Mouse (Mus musculus): ENCODE measurements around the gene Rtn4r. TPM values are rescaled to one million over a fixed set of nuclear protein-coding genes. Genes with fewer than 3 reads are reported as not detected.

Rtn4r gene
- polyA plus RNA-seq, 1 experiment from 2014 or later, result 6.5 TPM

DNA sequence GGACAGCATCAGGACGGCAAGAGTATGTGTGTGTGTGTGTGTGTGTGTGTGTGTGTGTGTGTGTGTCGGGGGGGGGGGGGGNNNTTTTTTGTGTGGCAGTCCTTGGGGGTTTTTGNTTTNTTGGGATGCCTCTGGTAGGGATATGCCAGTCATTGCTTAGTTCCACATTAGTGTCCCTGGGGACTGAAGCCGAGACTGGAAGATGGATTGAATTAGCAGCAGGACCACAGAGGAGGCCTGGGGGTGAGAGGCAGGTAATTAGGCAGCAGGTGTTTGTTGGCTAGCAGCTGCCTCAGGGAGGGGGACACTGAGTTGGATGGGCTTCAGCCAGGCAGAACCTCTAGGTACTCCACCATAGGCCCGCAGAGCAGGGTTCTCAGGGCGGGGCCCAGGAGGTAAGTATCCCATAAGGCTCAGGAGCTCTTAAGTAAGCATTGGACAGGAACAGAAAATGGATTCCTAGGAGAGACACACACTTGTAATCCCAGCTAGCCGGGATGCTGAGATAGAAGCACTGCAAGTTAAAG is 18.0 kb downstream of the Rtn4r start:
- 59% methylated on average over 5 of the region's 6 CpGs for WGBS
- no peak for ATAC-seq (ENCODE audit: low FRiP score, low read depth)
- Histone ChIP-seq H3K4me2 (replicated peaks) (no peak overlapping the region), H3K9me3 (no peaks in the 10 kb centered on the region), H3K27ac (no peak overlapping the region), H3K9ac (no peak overlapping the region), H3K4me1 (peaks cover 41% of the 10 kb centered on the region), H3K4me3 (no peak overlapping the region), H3K27me3 (no peaks in the 10 kb centered on the region), H3K36me3 (no peaks in the 10 kb centered on the region)

DNA sequence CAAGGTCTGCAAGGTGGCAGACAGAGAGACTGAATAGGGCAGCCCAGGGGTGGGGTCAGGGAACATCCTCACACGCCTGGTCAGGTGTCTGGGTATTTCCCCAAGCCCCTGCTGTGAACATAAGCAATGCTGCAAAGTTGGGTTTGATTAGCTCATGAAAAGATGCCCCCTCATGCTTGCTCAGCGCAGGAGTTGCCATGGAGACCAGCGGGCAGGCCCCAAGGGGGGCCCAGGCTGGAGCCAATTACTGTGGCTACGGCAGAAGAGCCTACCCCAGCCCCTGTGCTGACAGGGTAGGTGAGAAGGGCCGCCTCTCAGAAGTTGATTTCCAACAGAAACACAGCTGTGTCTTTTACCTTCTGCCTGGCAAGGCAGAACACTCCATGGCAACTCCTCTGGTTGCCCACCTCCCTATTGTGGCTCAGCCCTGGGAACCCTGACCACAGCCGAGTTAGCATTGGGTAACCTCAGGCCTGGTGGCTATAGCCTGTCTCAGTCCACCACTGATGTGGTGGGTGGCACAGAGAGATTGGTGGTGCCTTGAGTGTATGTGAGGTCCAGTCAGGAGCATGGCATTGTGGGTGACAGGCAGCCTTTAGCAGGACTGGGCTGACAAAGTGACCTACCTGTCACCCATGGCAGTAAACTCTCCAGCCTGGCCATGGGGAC is 20.9 kb downstream of the Rtn4r start:
- H3K4me1 ChIP-seq, result peaks cover 64% of the 10 kb centered on the region
- WGBS, result 18% methylated on average over 6 of the region's 6 CpGs
- H3K4me2 ChIP-seq (replicated peaks), result 0 out of 2 replicates have a peak overlapping the region, but pooled peaks have one; percentile 12

GRCm38 (mm10) chr16:18149205-18149604 is 21.8 kb downstream of the Rtn4r start:
- H3K4me2 ChIP-seq (replicated peaks), result peak overlapping the region; percentile 12; the same call in 1 of the 2 replicates
- no peaks in the 10 kb centered on the region for H3K9me3 ChIP-seq
- 35% methylated on average over 6 of the region's 6 CpGs for WGBS
- no peaks in the 10 kb centered on the region for H3K36me3 ChIP-seq
- peaks cover 67% of the 10 kb centered on the region for H3K4me1 ChIP-seq
- no peak overlapping the region for H3K27ac ChIP-seq
- H3K27me3 ChIP-seq, result no peaks in the 10 kb centered on the region
- H3K9ac ChIP-seq, result 0 out of 2 replicates have a peak overlapping the region, but pooled peaks have one; percentile 15
- H3K4me3 ChIP-seq, result no peak overlapping the region
- ATAC-seq (ENCODE audit: low FRiP score, low read depth), result no peak

More for the DNA sequence above, 20.9 kb downstream of the Rtn4r start:
- Histone ChIP-seq H3K4me3 (no peak overlapping the region), H3K9me3 (no peaks in the 10 kb centered on the region), H3K27me3 (no peaks in the 10 kb centered on the region), H3K27ac (no peak overlapping the region), H3K9ac (no peak overlapping the region), H3K36me3 (no peaks in the 10 kb centered on the region)
- ATAC-seq (ENCODE audit: low FRiP score, low read depth), result no peak; the same call in 1 of the 2 replicates

DNA sequence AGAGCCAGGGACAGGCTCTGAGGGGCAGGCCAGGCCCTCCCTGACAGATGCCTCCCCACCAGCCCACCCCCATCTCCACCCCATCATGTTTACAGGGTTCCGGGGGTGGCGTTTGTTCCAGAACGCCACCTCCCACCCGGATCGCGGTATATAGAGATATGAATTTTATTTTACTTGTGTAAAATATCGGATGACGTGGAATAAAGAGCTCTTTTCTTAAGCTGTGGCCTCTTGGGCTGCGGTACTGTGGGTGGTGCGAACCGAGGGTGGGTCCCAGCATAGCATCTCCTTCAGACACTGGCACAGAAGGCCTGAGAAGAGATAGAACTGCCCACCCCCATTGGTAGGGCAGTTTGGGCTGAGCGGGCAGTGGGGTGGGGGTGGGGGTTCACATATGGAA is 24.7 kb downstream of the Rtn4r start:
- Histone ChIP-seq H3K9ac (0 out of 2 replicates have a peak overlapping the region, but pooled peaks have one; percentile 0), H3K9me3 (no peaks in the 10 kb centered on the region), H3K27me3 (no peaks in the 10 kb centered on the region), H3K4me3 (no peak overlapping the region), H3K4me1 (peaks cover 88% of the 10 kb centered on the region), H3K4me2 (replicated peaks) (no peak overlapping the region), H3K36me3 (no peaks in the 10 kb centered on the region), H3K27ac (no peak overlapping the region)
- WGBS, result 85% methylated on average over 12 of the region's 12 CpGs
- ATAC-seq (ENCODE audit: low FRiP score, low read depth), result no peak

DNA sequence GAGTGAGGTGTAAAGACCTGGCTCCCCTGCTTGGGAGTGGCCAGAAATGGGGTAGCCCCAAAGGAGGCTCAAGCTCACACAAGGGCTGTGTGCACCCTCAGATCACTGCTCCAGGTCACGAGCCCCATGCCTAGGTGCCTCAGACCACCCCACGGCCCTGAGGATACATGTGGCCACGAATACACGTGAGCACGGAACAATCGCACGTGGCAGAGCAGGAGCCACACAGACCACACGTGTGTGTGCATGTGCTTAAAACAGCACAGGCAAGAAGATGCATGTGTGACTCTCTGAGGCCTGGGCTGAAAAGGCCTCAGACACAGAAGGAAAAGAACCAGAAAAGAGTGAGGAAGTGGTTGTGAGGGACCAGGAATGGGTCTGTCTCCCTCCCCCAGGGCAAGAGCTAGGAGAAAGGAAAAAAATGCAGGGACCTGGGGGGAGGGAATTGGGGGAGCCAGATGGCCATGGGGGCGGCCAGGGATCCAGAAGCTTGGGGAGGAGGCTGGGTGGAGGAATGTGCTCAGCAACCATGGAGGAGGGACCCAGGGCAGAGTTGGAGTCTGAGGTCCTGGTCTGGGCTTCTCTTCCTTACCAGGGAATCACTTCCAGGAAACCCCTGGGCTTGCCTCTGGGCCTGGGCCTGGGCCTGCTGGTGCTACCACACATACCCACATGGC is 25.5 kb downstream of the Rtn4r start:
- H3K9me3 ChIP-seq, result no peaks in the 10 kb centered on the region
- H3K27me3 ChIP-seq, result no peaks in the 10 kb centered on the region
- H3K4me1 ChIP-seq, result peaks cover 82% of the 10 kb centered on the region
- no peak overlapping the region for H3K4me3 ChIP-seq
- WGBS, result 86% methylated on average over 9 of the region's 9 CpGs
- no peak for ATAC-seq (ENCODE audit: low FRiP score, low read depth)
- no peak overlapping the region for H3K4me2 ChIP-seq (replicated peaks)
- no peak overlapping the region for H3K9ac ChIP-seq
- H3K27ac ChIP-seq, result no peak overlapping the region
- no peaks in the 10 kb centered on the region for H3K36me3 ChIP-seq

DNA sequence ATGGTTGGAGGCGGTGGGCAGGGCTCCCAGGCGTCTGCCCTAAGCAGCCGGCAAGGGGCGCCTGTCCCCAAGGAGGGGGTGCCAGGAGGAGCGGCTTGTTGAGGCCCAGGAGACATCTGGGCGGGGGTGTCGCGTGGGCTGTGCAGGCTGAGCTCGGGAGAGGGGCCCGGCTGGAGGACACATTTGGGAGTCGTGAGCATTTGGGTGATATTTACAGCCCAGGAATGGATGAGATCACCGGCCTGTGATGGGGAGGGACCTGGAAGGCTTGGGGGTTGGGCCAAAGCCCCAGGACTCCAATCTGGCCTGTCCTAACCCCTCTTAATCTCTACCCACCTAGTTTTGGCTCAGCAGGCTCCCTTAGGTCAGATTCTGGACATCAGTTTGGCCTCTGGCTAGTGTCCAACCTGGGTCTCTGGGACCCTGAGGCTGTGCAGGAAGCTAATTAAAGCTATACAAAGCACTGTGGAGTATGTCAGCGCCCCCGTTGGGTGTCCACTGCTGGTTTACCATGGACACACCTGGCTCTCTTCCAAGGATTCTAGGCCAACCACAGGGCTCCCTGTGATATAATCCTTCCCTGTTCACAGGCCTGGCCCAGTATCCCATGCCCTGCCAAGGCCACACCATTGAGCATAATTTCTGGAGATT is 27.2 kb downstream of the Rtn4r start:
- no peak overlapping the region for H3K9ac ChIP-seq
- no peak; the same call in 1 of the 2 replicates for ATAC-seq (ENCODE audit: low FRiP score, low read depth)

DNA sequence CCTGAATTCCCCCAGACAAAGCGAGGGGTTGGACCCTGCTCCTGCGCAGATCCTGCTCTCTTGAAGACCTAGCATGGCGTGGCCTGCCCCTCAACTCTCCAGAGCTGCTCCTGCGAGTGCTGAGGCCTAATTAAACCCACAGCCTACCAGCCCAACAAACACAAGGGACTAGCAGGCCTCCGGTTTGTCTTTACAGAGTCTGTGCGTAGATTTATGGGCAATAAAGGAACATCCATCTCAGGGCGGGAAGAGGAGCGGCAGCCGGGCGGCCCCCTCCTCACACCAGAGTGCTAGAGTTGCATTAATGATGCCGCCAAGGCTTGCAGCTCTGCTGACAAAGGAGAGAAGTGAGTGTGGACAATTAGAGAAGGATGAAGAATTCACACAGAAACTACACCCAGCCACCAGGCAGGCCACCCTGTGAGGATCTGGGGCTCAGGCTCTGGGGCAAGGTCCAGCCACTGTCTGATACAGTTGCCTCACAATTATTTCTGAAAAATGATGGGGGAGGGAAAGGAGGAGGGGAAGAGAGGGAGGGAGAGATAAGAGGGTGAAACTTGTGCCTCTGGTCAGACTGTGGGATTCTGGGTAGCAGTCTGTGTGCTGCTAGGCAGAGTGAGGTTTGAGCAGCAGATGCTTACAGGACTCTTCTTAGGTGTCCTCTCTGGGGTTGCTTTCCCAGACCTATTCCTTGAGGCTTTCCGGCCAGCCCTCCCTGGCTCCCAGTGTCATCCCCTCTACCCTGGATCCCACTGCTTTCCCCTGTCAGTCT is 29.3 kb downstream of the Rtn4r start:
- 19% methylated on average over 12 of the region's 12 CpGs for WGBS
- Histone ChIP-seq H3K27me3 (0 out of 2 replicates have a peak, but pooled peaks cover 7% of the 10 kb centered on the region), H3K9ac (peak overlapping the region; percentile 35; the same call in 1 of the 2 replicates), H3K36me3 (no peaks in the 10 kb centered on the region), H3K27ac (peak overlapping the region; percentile 28; the same call in 1 of the 2 replicates), H3K9me3 (no peaks in the 10 kb centered on the region), H3K4me3 (no peak overlapping the region), H3K4me2 (replicated peaks) (no peak overlapping the region), H3K4me1 (peaks cover 75% of the 10 kb centered on the region)
- no peak for ATAC-seq (ENCODE audit: low FRiP score, low read depth)

More for the DNA sequence above, 27.2 kb downstream of the Rtn4r start:
- Histone ChIP-seq H3K4me2 (replicated peaks) (no peak overlapping the region), H3K36me3 (no peaks in the 10 kb centered on the region), H3K9me3 (no peaks in the 10 kb centered on the region), H3K27ac (0 out of 2 replicates have a peak overlapping the region, but pooled peaks have one; percentile 6), H3K4me3 (no peak overlapping the region), H3K4me1 (peaks cover 68% of the 10 kb centered on the region), H3K27me3 (0 out of 2 replicates have a peak, but pooled peaks cover 6% of the 10 kb centered on the region)
- 25% methylated on average over 14 of the region's 14 CpGs for WGBS

- Histone ChIP-seq H3K4me2 (replicated peaks) (no peak overlapping the region), H3K4me3 (no peak overlapping the region), H3K27ac (no peak overlapping the region; the same call in 1 of the 2 replicates), H3K36me3 (no peaks in the 10 kb centered on the region), H3K4me1 (peaks cover 64% of the 10 kb centered on the region), H3K27me3 (0 out of 2 replicates have a peak, but pooled peaks cover 7% of the 10 kb centered on the region), H3K9ac (no peak overlapping the region), H3K9me3 (no peaks in the 10 kb centered on the region)
- WGBS, result 85% methylated on average over 6 of the region's 6 CpGs
- no peak for ATAC-seq (ENCODE audit: low FRiP score, low read depth)
Measured at GRCm38 (mm10) chr16:18159255-18159654, 31.8 kb downstream of the Rtn4r start.

GRCm38 (mm10) chr16:18159778-18160177 is 32.3 kb downstream of the Rtn4r start:
- Histone ChIP-seq H3K4me3 (no peak overlapping the region), H3K4me1 (peaks cover 59% of the 10 kb centered on the region), H3K27ac (no peak overlapping the region), H3K9me3 (no peaks in the 10 kb centered on the region), H3K4me2 (replicated peaks) (no peak overlapping the region), H3K27me3 (0 out of 2 replicates have a peak, but pooled peaks cover 7% of the 10 kb centered on the region), H3K9ac (no peak overlapping the region), H3K36me3 (no peaks in the 10 kb centered on the region)
- no peak for ATAC-seq (ENCODE audit: low FRiP score, low read depth)
- WGBS, result 52% methylated on average over 1 of the region's 1 CpGs

- WGBS, result 59% methylated on average over 7 of the region's 7 CpGs
- no peak overlapping the region for H3K27ac ChIP-seq
- H3K4me3 ChIP-seq, result no peak overlapping the region
- no peak overlapping the region for H3K4me2 ChIP-seq (replicated peaks)
- no peaks in the 10 kb centered on the region for H3K9me3 ChIP-seq
- H3K27me3 ChIP-seq, result 0 out of 2 replicates have a peak, but pooled peaks cover 7% of the 10 kb centered on the region
- no peak overlapping the region for H3K9ac ChIP-seq
- H3K4me1 ChIP-seq, result peaks cover 53% of the 10 kb centered on the region
- peak; percentile 13; the same call in 1 of the 2 replicates for ATAC-seq (ENCODE audit: low FRiP score, low read depth)
- no peaks in the 10 kb centered on the region for H3K36me3 ChIP-seq
Measured at GRCm38 (mm10) chr16:18160514-18160913, 33.1 kb downstream of the Rtn4r start.

DNA sequence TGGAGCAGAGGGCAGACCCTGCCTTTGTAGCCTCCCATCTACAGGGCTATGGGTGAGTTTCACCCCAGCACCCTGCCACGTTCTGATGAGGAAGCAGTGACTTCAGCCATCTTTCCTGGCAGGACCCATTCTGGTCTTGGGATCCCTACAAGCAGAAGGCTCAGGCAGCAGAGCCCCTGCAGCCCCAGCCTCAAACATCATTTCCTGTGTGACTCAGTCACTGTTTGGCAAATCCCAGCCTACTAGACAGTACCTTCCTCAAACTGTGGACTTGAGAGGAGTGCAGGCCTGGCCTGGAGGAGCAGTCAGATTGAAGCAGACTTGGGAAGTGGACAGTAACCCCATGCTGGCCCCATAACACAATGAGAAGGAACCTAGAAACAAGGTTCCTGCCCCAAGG is 33.7 kb downstream of the Rtn4r start:
- no peaks in the 10 kb centered on the region for H3K9me3 ChIP-seq
- no peak overlapping the region for H3K4me2 ChIP-seq (replicated peaks)
- H3K27ac ChIP-seq, result no peak overlapping the region
- no peak for ATAC-seq (ENCODE audit: low FRiP score, low read depth)
- 0 out of 2 replicates have a peak, but pooled peaks cover 7% of the 10 kb centered on the region for H3K27me3 ChIP-seq
- no peaks in the 10 kb centered on the region for H3K36me3 ChIP-seq
- H3K4me1 ChIP-seq, result peaks cover 53% of the 10 kb centered on the region
- H3K4me3 ChIP-seq, result no peak overlapping the region
- no peak overlapping the region for H3K9ac ChIP-seq
- 62% methylated on average over 1 of the region's 1 CpGs for WGBS
